Mouse (Mus musculus) kidney, postnatal 25 days (tissue): ENCODE measurements around the gene Adat2.

ENCODE experiments used
- DNase-seq, 2 experiments: peaks; one replicate each; pipeline ENCODE4 v3.0.0; 2021; ENCODE audit warnings: mixed read lengths in 2 of 2

Gene Adat2

GRCm38 (mm10) chr10:13596866-13597265 is 44.2 kb downstream of the Adat2 start:
- no peak for DNase-seq

GRCm38 (mm10) chr10:13597491-13597890 is 44.8 kb downstream of the Adat2 start:
- no peak for DNase-seq

- DNase-seq = no peak
These were observed 48.2 kb downstream of the Adat2 start for GRCm38 (mm10) chr10:13600926-13601325.
